Mouse (Mus musculus) spleen, embryonic (tissue): ENCODE data around the gene Slc25a38.
"Not testable (repeated sequence)": the region's sequence is repeated elsewhere in the genome, so short reads cannot be mapped to it uniquely, and the experiment has no call there.

Source experiments
- CTCF ChIA-PET: fragments of 350-600 bp; sonication (Branson Sonifier 250); formaldehyde crosslinking; loops from one replicate; lab custom pipeline; 2022; lab: Charles Lee

The Slc25a38 gene

GRCm38 (mm10) chr9:120098682-120099081 is 11.5 kb upstream of the Slc25a38 start:
- CTCF ChIA-PET, result interaction anchor here (1.0 kb wide), 1 partner anchor 26 kb away, joined by 3 read pairs; no protein-coding TSS in a partner anchor

- CTCF ChIA-PET, result no interaction called here
These were observed 10.9 kb upstream of the Slc25a38 start for GRCm38 (mm10) chr9:120099304-120099703.

- CTCF ChIA-PET, result no interaction called here
These were observed 9.0 kb upstream of the Slc25a38 start for GRCm38 (mm10) chr9:120101165-120101564.

GRCm38 (mm10) chr9:120108953-120109352 is 1.2 kb upstream of the Slc25a38 start:
- CTCF ChIA-PET, result not testable (repeated sequence)

GRCm38 (mm10) chr9:120111156-120111945 is 1.2 kb downstream of the Slc25a38 start:
- CTCF ChIA-PET, result interaction anchor here (1.1 kb wide), 1 partner anchor 12 kb away, joined by 5 read pairs; no protein-coding TSS in a partner anchor

- CTCF ChIA-PET, result no interaction called here
These were observed 2.3 kb downstream of the Slc25a38 start for GRCm38 (mm10) chr9:120112472-120112871.

- CTCF ChIA-PET, result no interaction called here
These were observed 3.3 kb downstream of the Slc25a38 start for GRCm38 (mm10) chr9:120113456-120113855.

- CTCF ChIA-PET, result no interaction called here
These were observed 4.0 kb downstream of the Slc25a38 start for GRCm38 (mm10) chr9:120114051-120114788.

GRCm38 (mm10) chr9:120114789-120115151 is 4.6 kb downstream of the Slc25a38 start:
- CTCF ChIA-PET, result no interaction called here

- CTCF ChIA-PET, result no interaction called here
These were observed 5.4 kb downstream of the Slc25a38 start for GRCm38 (mm10) chr9:120115580-120115979.

GRCm38 (mm10) chr9:120116184-120116624 is 6.0 kb downstream of the Slc25a38 start:
- CTCF ChIA-PET, result no interaction called here

GRCm38 (mm10) chr9:120118212-120118611 is 8.0 kb downstream of the Slc25a38 start:
- CTCF ChIA-PET, result no interaction called here

GRCm38 (mm10) chr9:120120503-120120902 is 10.3 kb downstream of the Slc25a38 start:
- CTCF ChIA-PET, result no interaction called here

- CTCF ChIA-PET, result no interaction called here
These were observed 16.7 kb downstream of the Slc25a38 start for GRCm38 (mm10) chr9:120126868-120127267.

GRCm38 (mm10) chr9:120127538-120128251 is 17.5 kb downstream of the Slc25a38 start, which contains the start of gene Rpsa:
TSS of gene Rpsa (plus strand) at chr9:120127689.
- CTCF ChIA-PET, result interaction anchor here (0.5 kb wide), 1 partner anchor 63 kb away, joined by 3 read pairs; no protein-coding TSS in a partner anchor

- CTCF ChIA-PET, result no interaction called here
These were observed 19.1 kb downstream of the Slc25a38 start for GRCm38 (mm10) chr9:120129276-120129675.

GRCm38 (mm10) chr9:120131784-120132288 is 21.7 kb downstream of the Slc25a38 start:
- CTCF ChIA-PET, result interaction anchor here (0.6 kb wide), 1 partner anchor 171 kb away, joined by 3 read pairs; no protein-coding TSS in a partner anchor

GRCm38 (mm10) chr9:120132980-120133754 is 23.0 kb downstream of the Slc25a38 start:
- CTCF ChIA-PET, result interaction anchor here (1.2 kb wide), 1 partner anchor 104 kb away, joined by 4 read pairs; no protein-coding TSS in a partner anchor

GRCm38 (mm10) chr9:120133755-120134475 is 23.7 kb downstream of the Slc25a38 start:
- CTCF ChIA-PET, result interaction anchor here (0.5 to 1.2 kb wide), 2 partner anchors 24 to 105 kb away, joined by 4 read pairs; no protein-coding TSS in a partner anchor
